Mouse (Mus musculus) hindbrain, postnatal 0 days (tissue): ENCODE measurements at regions not wholly inside any gene's neighbourhood (a gene's known extent, or its start where the extent isn't known, plus 50 kb on each side); places are given as distances from the start of the nearest gene placed in this dataset.

Experiments
- ATAC-seq: fragments of 200-750 bp; cut with Nextera tagmentation; 2 replicates; pipeline ENCODE4 v1.8.0; 2017; ENCODE audit warnings: mild to moderate bottlenecking, moderate TSS enrichment, moderate library complexity
- DNase-seq: peaks from one replicate; pipeline ENCODE4 v3.0.0-alpha.2; 2015; ENCODE audit warnings: low spot score
- H3K27ac ChIP-seq: fragments of 300-500 bp; sonication (generic); 2 replicates; pipeline ENCODE4 v1.5.1; 2014; ENCODE audit warnings: mild to moderate bottlenecking
- H3K27me3 ChIP-seq: fragments of 300-500 bp; sonication (generic); 2 replicates; pipeline ENCODE4 v1.6.1; 2014; ENCODE audit warnings: low read length, mixed read lengths; ENCODE audit not compliant: insufficient read depth
- H3K36me3 ChIP-seq: fragments of 300-500 bp; sonication (generic); 2 replicates; pipeline ENCODE4 v1.6.1; 2014; ENCODE audit warnings: low read length, mixed read lengths; ENCODE audit not compliant: insufficient read depth
- H3K4me1 ChIP-seq: fragments of 300-500 bp; sonication (generic); 2 replicates; pipeline ENCODE4 v1.6.1; 2014; ENCODE audit warnings: antibody characterized with exemption, low read length, mixed read lengths; ENCODE audit not compliant: insufficient read depth
- H3K4me2 ChIP-seq: fragments of 300-500 bp; sonication (generic); 2 replicates; pipeline ENCODE4 v1.6.1; 2014; ENCODE audit warnings: low read depth, mild to moderate bottlenecking, low read length, moderate library complexity, mixed read lengths
- H3K4me3 ChIP-seq: fragments of 300-500 bp; sonication (generic); 2 replicates; pipeline ENCODE4 v1.5.1; 2014; ENCODE audit warnings: low read length
- H3K9ac ChIP-seq: fragments of 300-500 bp; sonication (generic); replicated peaks from 2 replicates; pipeline ENCODE4 v1.6.1; 2014; ENCODE audit warnings: mild to moderate bottlenecking, low read length, moderate library complexity, mixed read lengths
- H3K9me3 ChIP-seq: fragments of 300-500 bp; sonication (generic); 2 replicates; pipeline ENCODE4 v1.6.1; 2016; ENCODE audit warnings: low read length, mixed read lengths
- CTCF ChIP-seq: IDR thresholded peaks from 2 replicates; pipeline ENCODE4 v1.5.1; 2016; ENCODE audit warnings: antibody characterized with exemption, control low read depth, low read depth
- WGBS: fragments of 180-500 bp; shearing (Covaris S2); extraction: QIAGEN DNeasy Blood & Tissue Kit; methylation state at CpG from one replicate; pipeline ENCODE4 v1.1.7; 2014; 5-methylcytosine and 5-hydroxymethylcytosine counted together

DNA sequence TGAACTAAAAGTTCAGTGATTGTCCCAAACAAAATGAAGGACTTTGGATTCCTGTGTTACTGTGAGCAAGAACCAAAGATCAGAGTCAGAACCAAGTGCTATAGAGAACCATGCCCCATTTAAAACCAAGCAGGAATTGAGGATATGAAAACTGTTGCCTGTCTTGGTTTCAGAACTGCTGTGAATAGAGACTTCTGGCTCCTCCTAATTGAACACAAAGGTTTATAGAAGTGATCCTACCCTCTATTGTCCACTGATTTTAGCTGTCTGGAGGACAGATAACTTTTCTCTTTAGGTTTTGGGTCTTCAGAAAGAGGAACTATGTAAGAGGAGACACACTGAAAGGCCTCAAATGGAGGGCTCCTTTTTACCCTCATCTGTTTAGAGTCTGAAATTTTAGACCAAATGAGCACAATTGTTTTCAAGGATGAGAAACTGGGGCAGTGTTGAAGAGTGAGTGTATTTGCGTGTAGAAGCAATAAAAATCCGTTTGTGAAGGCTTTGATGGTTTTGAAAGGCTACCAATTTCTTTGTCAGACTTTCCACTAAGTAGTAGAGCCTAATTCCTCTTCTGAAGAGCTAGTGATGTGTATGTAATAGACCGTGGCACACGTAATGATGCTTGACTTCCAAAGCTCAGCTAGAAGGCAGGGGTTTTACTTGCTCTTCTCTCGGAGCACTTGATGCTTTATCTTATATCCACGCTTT is 255.6 kb downstream of the Gpd2 start:
- Histone ChIP-seq H3K9ac (no peak overlapping the region), H3K4me3 (no peak overlapping the region), H3K27me3 (no peaks in the 10 kb centered on the region), H3K9me3 (no peaks in the 10 kb centered on the region), H3K4me1 (no peaks in the 10 kb centered on the region), H3K4me2 (no peak overlapping the region), H3K36me3 (no peaks in the 10 kb centered on the region), H3K27ac (no peak overlapping the region)
- 57% methylated on average over 6 of the region's 6 CpGs for WGBS
- TF ChIP-seq CTCF = no peak
- DNase-seq (no peak), ATAC-seq (no peak)

- WGBS = 75% methylated on average over 2 of the region's 2 CpGs
- Histone ChIP-seq H3K4me1 (no peaks in the 10 kb centered on the region), H3K9me3 (no peaks in the 10 kb centered on the region), H3K36me3 (no peaks in the 10 kb centered on the region), H3K9ac (no peak overlapping the region), H3K4me2 (no peak overlapping the region), H3K4me3 (no peak overlapping the region), H3K27me3 (no peaks in the 10 kb centered on the region), H3K27ac (no peak overlapping the region)
- DNase-seq = no peak
- no peak for ATAC-seq
- no peak for TF ChIP-seq CTCF
These were observed 259.0 kb downstream of the Gpd2 start for GRCm38 (mm10) chr2:57496315-57496954.

- H3K9me3 ChIP-seq = no peaks in the 10 kb centered on the region
- no peak overlapping the region for H3K4me3 ChIP-seq
- H3K36me3 ChIP-seq = no peaks in the 10 kb centered on the region
- no peaks in the 10 kb centered on the region for H3K4me1 ChIP-seq
- no peak for ATAC-seq
- TF ChIP-seq CTCF = peak; percentile 17; the same call in 1 of the 2 replicates
- H3K27me3 ChIP-seq = no peaks in the 10 kb centered on the region
- no peak overlapping the region for H3K9ac ChIP-seq
- DNase-seq = no peak
- no peak overlapping the region for H3K27ac ChIP-seq
- 58% methylated on average over 1 of the region's 1 CpGs for WGBS
- H3K4me2 ChIP-seq = no peak overlapping the region
These were observed 260.5 kb downstream of the Gpd2 start for GRCm38 (mm10) chr2:57497933-57498332.

- TF ChIP-seq CTCF = no peak
- 78% methylated on average over 2 of the region's 2 CpGs for WGBS
- no peak for ATAC-seq
These were observed 267.2 kb downstream of the Gpd2 start for GRCm38 (mm10) chr2:57504678-57505077.

GRCm38 (mm10) chr2:57522465-57522864 is 285.0 kb downstream of the Gpd2 start:
- Histone ChIP-seq H3K9ac (no peak overlapping the region), H3K27ac (no peak overlapping the region), H3K4me1 (no peaks in the 10 kb centered on the region; the same call in 1 of the 2 replicates), H3K9me3 (no peaks in the 10 kb centered on the region), H3K4me2 (no peak overlapping the region), H3K4me3 (no peak overlapping the region), H3K36me3 (no peaks in the 10 kb centered on the region), H3K27me3 (no peaks in the 10 kb centered on the region)
- 53% methylated on average over 3 of the region's 3 CpGs for WGBS
- DNase-seq (no peak), ATAC-seq (no peak)
- no peak for TF ChIP-seq CTCF

More at GRCm38 (mm10) chr2:57504678-57505077, 267.2 kb downstream of the Gpd2 start:
- Histone ChIP-seq H3K4me2 (no peak overlapping the region), H3K27ac (no peak overlapping the region), H3K4me1 (no peaks in the 10 kb centered on the region), H3K9me3 (no peaks in the 10 kb centered on the region), H3K27me3 (no peaks in the 10 kb centered on the region), H3K36me3 (no peaks in the 10 kb centered on the region), H3K4me3 (no peak overlapping the region), H3K9ac (no peak overlapping the region)
- DNase-seq = no peak

DNA sequence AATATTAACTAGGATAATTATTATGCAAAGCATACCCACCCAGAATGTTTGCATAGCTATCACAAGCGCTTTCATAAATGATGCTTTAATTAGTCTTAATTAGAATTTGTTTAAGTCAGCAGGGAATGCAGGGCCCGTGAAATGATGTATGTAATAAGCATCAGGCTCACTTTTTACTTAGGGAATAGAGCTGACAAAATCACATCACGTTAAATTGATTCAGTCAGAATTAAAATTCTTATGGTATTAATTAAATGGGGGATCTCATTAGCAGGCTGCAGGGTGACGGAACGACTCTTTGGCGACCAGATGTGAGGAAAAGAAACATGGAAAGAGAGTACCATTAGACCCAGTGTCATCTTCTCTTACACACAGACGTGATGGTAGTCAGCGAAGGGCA is 285.5 kb downstream of the Gpd2 start:
- ATAC-seq (peak; percentile 49; the same call in 1 of the 2 replicates), DNase-seq (peak; percentile 30)
- TF ChIP-seq CTCF = no peak

GRCm38 (mm10) chr2:57527966-57528365 is 290.5 kb downstream of the Gpd2 start:
- no peaks in the 10 kb centered on the region for H3K9me3 ChIP-seq
- H3K27me3 ChIP-seq = no peaks in the 10 kb centered on the region
- no peaks in the 10 kb centered on the region for H3K36me3 ChIP-seq
- TF ChIP-seq CTCF = no peak
- 49% methylated on average over 2 of the region's 2 CpGs for WGBS
- H3K27ac ChIP-seq = no peak overlapping the region
- no peak for ATAC-seq
- H3K4me1 ChIP-seq = no peaks in the 10 kb centered on the region
- H3K4me2 ChIP-seq = no peak overlapping the region
- H3K9ac ChIP-seq = no peak overlapping the region
- no peak overlapping the region for H3K4me3 ChIP-seq
- no peak for DNase-seq

More for the DNA sequence above, 285.5 kb downstream of the Gpd2 start:
- Histone ChIP-seq H3K36me3 (no peaks in the 10 kb centered on the region), H3K27ac (no peak overlapping the region), H3K4me3 (no peak overlapping the region), H3K9ac (no peak overlapping the region), H3K27me3 (no peaks in the 10 kb centered on the region), H3K4me1 (no peaks in the 10 kb centered on the region; the same call in 1 of the 2 replicates), H3K4me2 (no peak overlapping the region), H3K9me3 (no peaks in the 10 kb centered on the region)
- WGBS = 31% methylated on average over 8 of the region's 8 CpGs
